Mouse (Mus musculus): ENCODE results near the gene S100a13. TPM values are rescaled to one million over a fixed set of nuclear protein-coding genes. Genes with fewer than 3 reads are reported as not detected.

Gene S100a13
- polyA plus RNA-seq, 1 experiment, result 62.0 TPM

DNA sequence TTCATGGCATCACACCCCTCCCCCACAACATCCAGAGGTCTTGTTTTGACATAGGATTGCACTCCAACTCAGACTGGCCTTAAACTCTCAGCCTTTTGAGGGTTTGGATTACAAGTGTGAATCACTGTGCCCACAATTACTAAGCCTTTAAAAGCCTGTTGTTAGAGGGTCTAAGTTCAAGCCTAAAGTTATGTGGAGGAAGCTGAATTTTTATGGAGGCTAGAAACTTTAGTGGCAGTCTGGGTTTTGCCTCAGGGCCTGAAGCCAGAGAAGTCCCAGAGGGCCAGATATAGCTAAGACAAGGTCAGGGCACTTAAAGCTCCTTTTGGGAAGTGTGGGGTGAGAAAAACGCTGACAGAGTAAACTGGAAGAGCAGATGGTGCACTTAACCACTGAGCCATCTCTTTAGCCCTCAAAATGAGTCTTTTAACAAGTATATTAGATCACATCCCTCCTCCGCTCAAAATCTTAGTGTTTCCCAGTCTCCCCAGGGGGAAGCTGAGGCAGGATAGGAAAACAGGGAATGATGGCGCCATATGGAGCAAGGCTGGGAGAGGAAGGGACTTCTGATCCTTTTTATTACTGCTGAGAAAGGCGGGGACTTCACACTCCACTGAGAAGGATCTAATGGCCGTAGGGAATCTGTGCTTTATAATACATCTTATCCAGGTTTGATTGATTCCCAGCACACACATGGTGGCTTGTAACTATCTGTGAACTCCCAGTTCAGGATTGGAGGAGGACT, 35.6 kb downstream of the S100a13 start:
- DNase-seq (ENCODE audit: extremely low spot score in 1 of 2, low spot score in 1 of 2), result no peak

DNA sequence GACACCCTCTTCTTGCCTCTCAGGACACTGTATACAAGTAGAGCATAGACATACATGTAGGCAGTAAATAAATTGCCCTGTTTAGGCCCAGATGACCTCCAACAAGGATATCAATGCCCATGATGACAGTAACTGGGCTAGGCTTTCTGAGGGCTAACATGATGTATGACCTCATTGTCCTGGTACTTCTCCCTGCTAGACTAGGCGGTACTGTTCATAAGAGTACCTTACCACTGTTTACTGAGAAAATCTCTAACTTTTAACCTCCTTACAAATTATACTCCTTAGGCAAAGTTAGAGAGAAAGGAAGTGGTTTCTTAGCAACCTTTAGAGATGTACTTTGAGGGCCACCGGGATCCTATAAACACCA, 36.2 kb downstream of the S100a13 start:
- no peak for DNase-seq (ENCODE audit: extremely low spot score in 1 of 2, low spot score in 1 of 2)

- no peak for DNase-seq (ENCODE audit: extremely low spot score in 1 of 2, low spot score in 1 of 2)
These were observed 38.0 kb downstream of the S100a13 start for GRCm38 (mm10) chr3:90552231-90552630.

- DNase-seq (ENCODE audit: extremely low spot score in 1 of 2, low spot score in 1 of 2), result peak; percentile 44 to 53
These were observed 41.7 kb downstream of the S100a13 start for GRCm38 (mm10) chr3:90555954-90556353.

DNA sequence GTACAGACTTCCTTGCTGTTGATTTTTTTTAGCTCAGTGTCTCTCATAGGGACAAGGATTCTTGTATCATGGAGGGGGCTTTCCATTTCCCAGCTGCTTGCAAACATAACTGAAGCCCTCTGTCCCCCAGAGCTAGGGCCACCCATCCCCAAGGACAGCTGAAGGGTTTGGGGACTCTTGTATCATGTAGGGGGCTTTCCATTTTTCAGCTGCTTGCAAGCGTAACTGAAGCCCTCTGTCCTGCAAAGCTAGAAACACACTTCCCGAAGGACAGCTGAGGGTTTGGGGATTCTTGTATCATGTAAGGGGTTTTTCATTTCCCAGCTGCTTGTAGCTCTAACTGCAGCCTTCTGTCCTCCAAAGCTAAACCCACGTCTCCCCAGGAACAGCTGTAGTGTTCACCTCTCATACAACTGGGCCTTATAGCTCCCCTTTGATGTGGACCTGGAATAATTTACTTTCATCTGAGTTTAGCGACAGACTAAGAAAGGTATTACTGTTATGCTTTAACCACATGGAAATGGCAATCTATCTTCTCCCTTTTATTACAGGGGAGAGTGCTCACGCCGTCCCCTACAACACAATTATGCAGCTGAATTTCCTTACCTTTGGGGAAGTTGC, 45.9 kb downstream of the S100a13 start, which contains the start of gene S100a3:
TSS of gene S100a3 (plus strand) at position 571 of the 621 bp plus-strand sequence.
- DNase-seq (ENCODE audit: extremely low spot score in 1 of 2, low spot score in 1 of 2), result no peak

Other genes with a start within 250 kb of the S100a13 start
- gene Dennd4b, start 249.2 kb upstream of the S100a13 start, polyA plus RNA-seq (2012; rRNA removed), result 38.1 and 43.1 TPM in 2 replicates
- 33.4 and 38.4 TPM in 2 replicates for gene Gatad2b, start 221.3 kb upstream of the S100a13 start, polyA plus RNA-seq (2012; rRNA removed)
- gene Slc27a3, start 124.5 kb upstream of the S100a13 start, polyA plus RNA-seq (2012; rRNA removed), result 7.9 and 8.4 TPM in 2 replicates
- gene Ints3, start 80.8 kb upstream of the S100a13 start, polyA plus RNA-seq (2012; rRNA removed), result 44.3 and 49.0 TPM in 2 replicates
- 24.0 and 27.2 TPM in 2 replicates for gene Npr1, start 48.6 kb upstream of the S100a13 start, polyA plus RNA-seq (2012; rRNA removed)
- gene Ilf2, start 38.3 kb upstream of the S100a13 start, polyA plus RNA-seq (2012; rRNA removed), result 84.3 and 89.2 TPM in 2 replicates
- gene Snapin, start 23.4 kb upstream of the S100a13 start, polyA plus RNA-seq (2012; rRNA removed), result 76.1 and 78.7 TPM in 2 replicates
- gene Chtop, start 4.9 kb upstream of the S100a13 start, polyA plus RNA-seq (2012; rRNA removed), result 136 and 140 TPM in 2 replicates
- gene S100a1, start within 50 bp of the S100a13 start, polyA plus RNA-seq (2012; rRNA removed), result 307 and 323 TPM in 2 replicates
- gene S100a14, start 12.4 kb downstream of the S100a13 start, polyA plus RNA-seq (2012; rRNA removed), result not detected in 2 replicates
- gene S100a16, start 22.8 kb downstream of the S100a13 start, polyA plus RNA-seq (2012; rRNA removed), result 119 and 133 TPM in 2 replicates
- 2.7 and 3.4 TPM in 2 replicates for gene S100a3, start 46.1 kb downstream of the S100a13 start, polyA plus RNA-seq (2012; rRNA removed)
- not detected in 2 replicates for gene S100a2, start 75.8 kb downstream of the S100a13 start, polyA plus RNA-seq (2012; rRNA removed)
- not detected in 2 replicates for gene Gm42674, start 87.5 kb downstream of the S100a13 start, polyA plus RNA-seq (2012; rRNA removed)
- gene S100a4, start 89.3 kb downstream of the S100a13 start, polyA plus RNA-seq (2012; rRNA removed), result 13.9 and 14.5 TPM in 2 replicates
- 186 and 213 TPM in 2 replicates for gene S100a5, start 94.1 kb downstream of the S100a13 start, polyA plus RNA-seq (2012; rRNA removed)
- 50.6 and 60.9 TPM in 2 replicates for gene S100a6, start 98.4 kb downstream of the S100a13 start, polyA plus RNA-seq (2012; rRNA removed)
- gene S100a7a, start 139.6 kb downstream of the S100a13 start, polyA plus RNA-seq (2012; rRNA removed), result 0.70 and 0.76 TPM in 2 replicates
- 1.9 and 3.7 TPM in 2 replicates for gene S100a8, start 154.5 kb downstream of the S100a13 start, polyA plus RNA-seq (2012; rRNA removed)
- gene S100a9, start 181.3 kb downstream of the S100a13 start, polyA plus RNA-seq (2012; rRNA removed), result 2.0 and 6.7 TPM in 2 replicates
- not detected in 2 replicates for gene Pglyrp4, start 212.5 kb downstream of the S100a13 start, polyA plus RNA-seq (2012; rRNA removed)

Measured in frontal cortex, adult 2 months (tissue).